Mouse (Mus musculus) midbrain, postnatal 0 days (tissue): ENCODE measurements around the gene Kifc3. TPM values are rescaled to one million over a fixed set of nuclear protein-coding genes. Genes with fewer than 3 reads are reported as not detected.
"Not testable (repeated sequence)": the region's sequence is repeated elsewhere in the genome, so short reads cannot be mapped to it uniquely, and the experiment has no call there.

ENCODE experiments used
- ATAC-seq: fragments of 200-750 bp; cut with Nextera tagmentation; 2 replicates; pipeline ENCODE4 v1.8.0; 2017; ENCODE audit warnings: moderate number of reproducible peaks, mild to moderate bottlenecking, moderate TSS enrichment, moderate library complexity; ENCODE audit not compliant: low FRiP score
- DNase-seq: peaks from one replicate; pipeline ENCODE4 v3.0.0-alpha.2; 2015; ENCODE audit warnings: low spot score
- H3K27ac ChIP-seq: fragments of 300-500 bp; sonication (generic); 2 replicates; pipeline ENCODE4 v1.5.1; 2014; ENCODE audit warnings: low read depth, mild to moderate bottlenecking, low read length, mixed read lengths
- H3K27me3 ChIP-seq: fragments of 300-500 bp; sonication (generic); 2 replicates; pipeline ENCODE4 v1.6.1; 2014; ENCODE audit warnings: low read length, control low read depth, mixed read lengths; ENCODE audit not compliant: insufficient read depth
- H3K36me3 ChIP-seq: fragments of 300-500 bp; sonication (generic); 2 replicates; pipeline ENCODE4 v1.6.1; 2014; ENCODE audit warnings: low read length, control low read depth, mixed read lengths; ENCODE audit not compliant: insufficient read depth
- H3K4me1 ChIP-seq: fragments of 300-500 bp; sonication (generic); 2 replicates; pipeline ENCODE4 v1.6.1; 2014; ENCODE audit warnings: mild to moderate bottlenecking, control low read depth, antibody characterized with exemption, low read length, mixed read lengths; ENCODE audit not compliant: insufficient read depth
- H3K4me2 ChIP-seq: fragments of 300-500 bp; sonication (generic); 2 replicates; pipeline ENCODE4 v1.6.1; 2014; ENCODE audit warnings: low read depth, mild to moderate bottlenecking, low read length, mixed read lengths; ENCODE audit not compliant: poor library complexity, severe bottlenecking
- H3K4me3 ChIP-seq: fragments of 300-500 bp; sonication (generic); 2 replicates; pipeline ENCODE4 v1.5.1; 2014; ENCODE audit warnings: low read depth, mild to moderate bottlenecking, low read length, moderate library complexity
- H3K9ac ChIP-seq: fragments of 300-500 bp; sonication (generic); replicated peaks from 2 replicates; pipeline ENCODE4 v1.6.1; 2014; ENCODE audit warnings: mild to moderate bottlenecking, low read length, moderate library complexity, mixed read lengths; ENCODE audit not compliant: poor library complexity, severe bottlenecking
- H3K9me3 ChIP-seq: fragments of 300-500 bp; sonication (generic); 2 replicates; pipeline ENCODE4 v1.6.1; 2016; ENCODE audit warnings: low read length, control low read depth
- CTCF ChIP-seq: IDR thresholded peaks from 2 replicates; pipeline ENCODE4 v1.5.1; 2016; ENCODE audit warnings: antibody characterized with exemption, mild to moderate bottlenecking
- WGBS: fragments of 180-500 bp; shearing (Covaris S2); extraction: QIAGEN DNeasy Blood & Tissue Kit; methylation state at CpG from one replicate; pipeline ENCODE4 v1.1.7; 2014; 5-methylcytosine and 5-hydroxymethylcytosine counted together
- polyA plus RNA-seq: library from polyadenylated mRNA; unstranded; fragments of >200 nt; fragmentation: Nextera tagmentation; extraction: Ambion mirVana; gene quantifications from 2 replicates; pipeline ENCODE4 v1.2.1, GENCODE M21; 2015
- total RNA-seq: library from RNA; depleted of rRNA; stranded (reverse); fragments of >200 nt; gene quantifications from 2 replicates; pipeline ENCODE4 v1.2.3, GENCODE M21; 2014

The Kifc3 gene
- total and polyA plus RNA-seq, 2 experiments from 2014 or later, result 38.9 to 57.0 TPM

DNA sequence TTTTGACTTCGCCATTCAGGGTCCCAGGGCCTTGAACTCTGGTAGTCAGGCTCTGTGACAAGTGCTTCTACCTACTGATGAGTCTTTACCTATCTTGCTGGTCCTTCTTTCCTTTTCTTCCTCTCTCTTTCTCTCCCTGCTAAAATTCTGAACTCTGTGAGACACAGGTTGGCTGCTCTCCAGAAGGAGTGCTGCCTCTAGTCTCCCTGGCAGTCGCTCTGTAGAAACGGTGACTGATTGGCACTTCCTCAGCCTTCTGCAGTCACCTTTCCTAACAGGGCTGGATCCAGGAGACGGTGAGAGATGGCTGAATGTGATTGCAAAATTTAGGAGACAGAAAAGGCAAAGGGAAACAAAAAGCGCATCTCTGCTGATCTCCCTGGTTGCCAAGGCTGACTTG is 30.2 kb downstream of the Kifc3 start:
- peaks cover 9% of the 10 kb centered on the region; the same call in 1 of the 2 replicates for H3K4me1 ChIP-seq
- no peaks in the 10 kb centered on the region for H3K9me3 ChIP-seq
- 52% methylated on average over 5 of the region's 5 CpGs for WGBS
- peak; percentile 18 for DNase-seq
- no peaks in the 10 kb centered on the region for H3K36me3 ChIP-seq
- no peak for ATAC-seq
- no peak for TF ChIP-seq CTCF
- H3K4me3 ChIP-seq, result no peak overlapping the region
- no peak overlapping the region; the same call in 1 of the 2 replicates for H3K27ac ChIP-seq
- H3K27me3 ChIP-seq, result no peaks in the 10 kb centered on the region
- no peak overlapping the region for H3K9ac ChIP-seq
- H3K4me2 ChIP-seq, result no peak overlapping the region

DNA sequence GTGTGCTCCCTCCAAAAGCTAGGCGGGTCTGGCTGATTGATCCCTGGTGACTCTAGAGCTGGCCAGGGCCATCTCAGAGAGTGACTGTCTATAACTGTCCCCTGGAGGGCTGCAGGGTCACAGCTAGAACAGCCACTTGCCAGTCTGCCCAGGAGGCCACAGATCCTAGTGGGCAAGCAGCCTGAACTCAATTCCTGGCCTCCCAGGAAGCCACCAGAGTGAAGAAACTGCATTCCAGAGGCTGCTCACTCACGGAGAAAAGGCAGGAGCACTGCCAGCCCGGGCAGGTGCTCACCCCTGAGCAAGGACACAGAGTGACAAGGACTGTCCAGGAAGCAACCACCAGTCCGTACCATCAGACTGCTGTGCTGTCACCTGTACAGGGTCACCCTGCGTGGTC is 34.9 kb downstream of the Kifc3 start:
- DNase-seq (no peak), ATAC-seq (no peak)
- H3K4me3 ChIP-seq, result no peak overlapping the region
- WGBS, result 64% methylated on average over 5 of the region's 5 CpGs
- TF ChIP-seq CTCF, result no peak
- H3K4me1 ChIP-seq, result no peaks in the 10 kb centered on the region
- H3K27ac ChIP-seq, result no peak overlapping the region
- H3K9me3 ChIP-seq, result no peaks in the 10 kb centered on the region
- H3K4me2 ChIP-seq, result no peak overlapping the region
- H3K9ac ChIP-seq, result no peak overlapping the region
- no peaks in the 10 kb centered on the region for H3K27me3 ChIP-seq
- no peaks in the 10 kb centered on the region for H3K36me3 ChIP-seq

DNA sequence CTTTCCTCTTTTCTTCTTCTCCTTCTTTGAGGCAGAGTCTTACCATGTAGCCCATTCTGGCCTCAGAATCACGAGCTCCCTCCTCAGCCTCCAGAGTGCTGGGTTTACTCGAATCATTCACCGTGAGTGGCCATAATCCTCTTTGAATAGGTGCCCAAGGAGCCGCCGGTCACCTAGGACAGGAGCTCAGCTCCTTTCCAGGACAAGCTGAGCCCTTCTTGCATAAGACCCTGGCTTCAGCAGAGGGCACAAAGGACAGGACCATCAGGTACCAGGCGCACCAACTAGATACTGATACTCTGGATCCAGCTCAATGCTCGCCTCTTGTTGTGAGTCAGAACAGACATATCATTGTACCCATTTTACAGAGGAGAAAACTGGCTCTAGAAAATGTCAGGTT is 36.2 kb downstream of the Kifc3 start:
- DNase-seq (no peak), ATAC-seq (no peak)
- H3K27me3 ChIP-seq, result no peaks in the 10 kb centered on the region
- no peak overlapping the region for H3K4me2 ChIP-seq
- H3K4me1 ChIP-seq, result no peaks in the 10 kb centered on the region
- H3K9ac ChIP-seq, result no peak overlapping the region
- H3K36me3 ChIP-seq, result no peaks in the 10 kb centered on the region
- 54% methylated on average over 7 of the region's 7 CpGs for WGBS
- H3K9me3 ChIP-seq, result no peaks in the 10 kb centered on the region
- no peak overlapping the region for H3K4me3 ChIP-seq
- no peak overlapping the region for H3K27ac ChIP-seq
- no peak for TF ChIP-seq CTCF

GRCm38 (mm10) chr8:95165923-95166322 is 36.7 kb downstream of the Kifc3 start:
- Histone ChIP-seq H3K9ac (no peak overlapping the region), H3K27ac (no peak overlapping the region), H3K36me3 (no peaks in the 10 kb centered on the region), H3K4me3 (no peak overlapping the region), H3K4me2 (no peak overlapping the region), H3K9me3 (no peaks in the 10 kb centered on the region), H3K27me3 (no peaks in the 10 kb centered on the region), H3K4me1 (no peaks in the 10 kb centered on the region)
- TF ChIP-seq CTCF, result no peak
- ATAC-seq, result no peak
- WGBS, result 59% methylated on average over 11 of the region's 11 CpGs
- peak; percentile 52 for DNase-seq

DNA sequence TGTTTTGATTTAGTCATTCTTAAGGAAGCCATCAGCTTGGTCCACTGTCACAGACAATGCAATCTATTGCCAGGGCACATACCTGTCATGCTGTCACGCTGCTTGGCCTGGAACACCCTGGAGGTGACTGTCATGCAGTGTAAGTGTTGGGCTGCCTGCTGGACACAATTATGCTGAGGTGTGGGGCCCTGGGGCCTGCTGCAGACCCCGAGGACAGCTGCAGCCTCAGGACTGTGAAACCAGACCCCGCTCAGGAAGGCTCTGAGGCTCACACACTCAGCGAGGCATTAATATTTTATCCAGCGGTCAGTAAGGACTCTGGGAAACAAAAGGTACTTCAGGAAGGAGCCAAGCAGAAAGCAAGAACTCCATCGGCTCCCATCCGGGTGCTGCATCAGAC is 38.1 kb downstream of the Kifc3 start:
- no peak overlapping the region for H3K4me3 ChIP-seq
- no peaks in the 10 kb centered on the region for H3K4me1 ChIP-seq
- H3K4me2 ChIP-seq, result no peak overlapping the region
- H3K27me3 ChIP-seq, result no peaks in the 10 kb centered on the region
- no peaks in the 10 kb centered on the region for H3K36me3 ChIP-seq
- WGBS, result 53% methylated on average over 7 of the region's 7 CpGs
- H3K9ac ChIP-seq, result no peak overlapping the region
- DNase-seq (no peak), ATAC-seq (no peak)
- no peak for TF ChIP-seq CTCF
- no peaks in the 10 kb centered on the region for H3K9me3 ChIP-seq
- no peak overlapping the region for H3K27ac ChIP-seq

GRCm38 (mm10) chr8:95163969-95164368 is 38.6 kb downstream of the Kifc3 start:
- not testable (repeated sequence) for DNase-seq, H3K27me3 ChIP-seq, H3K27ac ChIP-seq, H3K36me3 ChIP-seq, H3K4me2 ChIP-seq, H3K9me3 ChIP-seq, H3K4me1 ChIP-seq, H3K9ac ChIP-seq, ATAC-seq, H3K4me3 ChIP-seq
- WGBS, result 71% methylated on average over 2 of the region's 2 CpGs

- no peak overlapping the region for H3K4me3 ChIP-seq
- WGBS, result 51% methylated on average over 6 of the region's 6 CpGs
- no peak for DNase-seq
- ATAC-seq, result no peak
- H3K27ac ChIP-seq, result no peak overlapping the region
- no peak overlapping the region for H3K4me2 ChIP-seq
- no peaks in the 10 kb centered on the region for H3K27me3 ChIP-seq
- H3K4me1 ChIP-seq, result no peaks in the 10 kb centered on the region
- no peaks in the 10 kb centered on the region for H3K36me3 ChIP-seq
- no peak overlapping the region for H3K9ac ChIP-seq
- H3K9me3 ChIP-seq, result no peaks in the 10 kb centered on the region
- TF ChIP-seq CTCF, result no peak
Observed at GRCm38 (mm10) chr8:95162785-95163184, 39.8 kb downstream of the Kifc3 start.
